Mouse (Mus musculus): ENCODE results near the gene Trem1.

DNA sequence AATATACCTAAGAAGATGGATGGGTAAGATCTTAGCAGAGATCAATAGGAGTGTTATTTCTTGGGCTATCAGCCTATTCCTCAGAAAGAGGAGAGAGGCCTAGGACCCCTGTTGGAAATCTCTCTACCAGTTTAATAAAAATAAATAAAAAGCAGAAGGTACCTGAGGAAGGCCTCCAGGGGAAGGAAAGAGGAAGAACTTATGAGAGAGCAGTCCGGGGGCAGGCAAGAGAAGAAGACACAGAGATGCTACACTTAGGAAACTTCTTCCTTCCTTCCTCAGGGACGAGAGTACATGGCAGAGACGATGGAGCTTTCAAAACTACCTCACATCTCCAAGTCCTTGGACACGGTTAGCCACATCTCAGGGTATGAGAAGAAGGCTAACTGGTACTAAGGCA, 41.5 kb downstream of the Trem1 start:
- no peak for TF ChIP-seq POLR2A (IDR thresholded peaks at IDR 0.05; ENCODE audit: borderline replicate concordance, extremely low read depth, low read depth, low read length)
- no peak for TF ChIP-seq CTCF (IDR thresholded peaks at IDR 0.05; ENCODE audit: insufficient read depth, low read length)

Data from lung, adult 2 months (tissue).